Mouse (Mus musculus): Measurements from ENCODE around the gene Tnnc2. TPM values are rescaled to one million over a fixed set of nuclear protein-coding genes. Genes with fewer than 3 reads are reported as not detected.
A peak's percentile ranks its signal among the peaks of the same experiment; 100 is the strongest.

Gene Tnnc2
- polyA plus RNA-seq, 1 experiment from 2014 or later: 377 TPM

GRCm38 (mm10) chr2:164784869-164785420 lies 5.2 kb upstream of the Tnnc2 start:
- 9% methylated on average over 7 of the region's 7 CpGs for WGBS
- ATAC-seq (ENCODE audit: insufficient read depth, low FRiP score): no peak
- no peaks in the 10 kb centered on the region for H3K36me3 ChIP-seq (ENCODE audit: control insufficient read depth, insufficient read depth, low read length)

GRCm38 (mm10) chr2:164783926-164784581 lies 4.3 kb upstream of the Tnnc2 start:
- Histone ChIP-seq H3K36me3 (ENCODE audit: control insufficient read depth, insufficient read depth, low read length) (no peaks in the 10 kb centered on the region), H3K4me1 (ENCODE audit: control insufficient read depth, insufficient read depth, low read length) (peaks cover 19% of the 10 kb centered on the region), H3K9ac (ENCODE audit: low read length) (no peak overlapping the region), H3K4me3 (replicated peaks; ENCODE audit: low read length) (no peak overlapping the region), H3K9me3 (replicated peaks; ENCODE audit: control insufficient read depth, low read length) (no peaks in the 10 kb centered on the region), H3K27me3 (ENCODE audit: control insufficient read depth, insufficient read depth, low read length) (no peaks in the 10 kb centered on the region), H3K27ac (ENCODE audit: low read length) (no peak overlapping the region), H3K4me2 (ENCODE audit: low read depth, low read length) (peak overlapping the region; percentile 89; the same call in 1 of the 2 replicates)
- no peak for ATAC-seq (ENCODE audit: insufficient read depth, low FRiP score)
- WGBS: 69% methylated on average over 7 of the region's 7 CpGs

More at GRCm38 (mm10) chr2:164784869-164785420, 5.2 kb upstream of the Tnnc2 start:
- Histone ChIP-seq H3K9me3 (replicated peaks; ENCODE audit: control insufficient read depth, low read length) (no peaks in the 10 kb centered on the region), H3K4me1 (ENCODE audit: control insufficient read depth, insufficient read depth, low read length) (peaks cover 19% of the 10 kb centered on the region), H3K4me2 (ENCODE audit: low read depth, low read length) (peak overlapping the region; percentile 89), H3K27ac (ENCODE audit: low read length) (peak overlapping the region; percentile 96), H3K4me3 (replicated peaks; ENCODE audit: low read length) (peak overlapping the region; percentile 74), H3K27me3 (ENCODE audit: control insufficient read depth, insufficient read depth, low read length) (no peaks in the 10 kb centered on the region), H3K9ac (ENCODE audit: low read length) (peak overlapping the region; percentile 90)

DNA sequence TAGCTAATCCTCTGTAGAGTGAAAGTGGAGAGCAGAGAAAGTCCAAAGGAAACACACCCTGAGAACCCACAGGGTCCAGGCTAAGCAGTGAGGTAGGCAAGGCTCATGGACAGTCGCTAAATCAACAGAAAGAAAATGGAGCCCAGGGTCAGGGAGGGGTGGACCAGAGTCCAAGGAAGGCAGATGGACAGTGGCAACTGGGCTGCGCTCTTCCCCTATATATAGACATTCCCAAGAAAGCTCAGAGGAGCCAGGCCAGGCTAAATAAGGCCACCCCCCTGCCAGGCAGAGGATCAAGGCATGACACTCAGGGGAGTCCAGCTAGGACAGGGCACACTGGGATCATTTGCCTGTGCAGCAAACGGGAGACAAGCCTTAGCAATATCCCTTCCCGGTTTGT lies 2.1 kb upstream of the Tnnc2 start:
- Histone ChIP-seq H3K36me3 (ENCODE audit: control insufficient read depth, insufficient read depth, low read length) (no peaks in the 10 kb centered on the region), H3K4me1 (ENCODE audit: control insufficient read depth, insufficient read depth, low read length) (peaks cover 10% of the 10 kb centered on the region), H3K27ac (ENCODE audit: low read length) (no peak overlapping the region), H3K4me3 (replicated peaks; ENCODE audit: low read length) (no peak overlapping the region), H3K27me3 (ENCODE audit: control insufficient read depth, insufficient read depth, low read length) (no peaks in the 10 kb centered on the region), H3K9me3 (replicated peaks; ENCODE audit: control insufficient read depth, low read length) (no peaks in the 10 kb centered on the region), H3K4me2 (ENCODE audit: low read depth, low read length) (no peak overlapping the region), H3K9ac (ENCODE audit: low read length) (no peak overlapping the region)
- ATAC-seq (ENCODE audit: insufficient read depth, low FRiP score): no peak
- WGBS: 68% methylated on average over 4 of the region's 4 CpGs

- H3K27ac ChIP-seq (ENCODE audit: low read length): no peak overlapping the region
Measured at GRCm38 (mm10) chr2:164778809-164779208, 958 bp downstream of the Tnnc2 start.

DNA sequence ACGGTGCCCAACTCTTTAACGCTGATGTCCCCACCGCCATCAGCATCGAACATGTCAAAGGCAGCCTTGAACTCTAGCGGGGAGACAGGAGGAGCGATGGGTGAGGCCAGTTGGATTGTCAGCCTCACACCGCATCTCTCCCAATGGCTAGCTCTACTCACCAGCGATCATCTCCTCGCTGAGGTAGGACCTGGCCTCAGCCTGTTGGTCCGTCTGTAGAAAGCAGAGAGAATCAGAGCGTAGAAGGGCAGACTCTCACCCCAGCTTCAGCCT lies 1.8 kb downstream of the Tnnc2 start:
- Histone ChIP-seq H3K4me2 (ENCODE audit: low read depth, low read length) (no peak overlapping the region), H3K27ac (ENCODE audit: low read length) (no peak overlapping the region), H3K36me3 (ENCODE audit: control insufficient read depth, insufficient read depth, low read length) (peaks cover 4% of the 10 kb centered on the region; the same call in 1 of the 2 replicates), H3K9ac (ENCODE audit: low read length) (no peak overlapping the region), H3K9me3 (replicated peaks; ENCODE audit: control insufficient read depth, low read length) (no peaks in the 10 kb centered on the region), H3K27me3 (ENCODE audit: control insufficient read depth, insufficient read depth, low read length) (no peaks in the 10 kb centered on the region), H3K4me1 (ENCODE audit: control insufficient read depth, insufficient read depth, low read length) (peaks cover 6% of the 10 kb centered on the region), H3K4me3 (replicated peaks; ENCODE audit: low read length) (no peak overlapping the region)
- ATAC-seq (ENCODE audit: insufficient read depth, low FRiP score): no peak
- 91% methylated on average over 11 of the region's 11 CpGs for WGBS

More at GRCm38 (mm10) chr2:164778809-164779208, 958 bp downstream of the Tnnc2 start:
- H3K4me1 ChIP-seq (ENCODE audit: control insufficient read depth, insufficient read depth, low read length): no peaks in the 10 kb centered on the region
- WGBS: 74% methylated on average over 7 of the region's 7 CpGs
- no peak overlapping the region for H3K4me3 ChIP-seq (replicated peaks; ENCODE audit: low read length)
- H3K9me3 ChIP-seq (replicated peaks; ENCODE audit: control insufficient read depth, low read length): no peaks in the 10 kb centered on the region
- no peaks in the 10 kb centered on the region for H3K27me3 ChIP-seq (ENCODE audit: control insufficient read depth, insufficient read depth, low read length)
- no peak for ATAC-seq (ENCODE audit: insufficient read depth, low FRiP score)
- H3K4me2 ChIP-seq (ENCODE audit: low read depth, low read length): no peak overlapping the region
- no peak overlapping the region for H3K9ac ChIP-seq (ENCODE audit: low read length)
- no peaks in the 10 kb centered on the region for H3K36me3 ChIP-seq (ENCODE audit: control insufficient read depth, insufficient read depth, low read length)

DNA sequence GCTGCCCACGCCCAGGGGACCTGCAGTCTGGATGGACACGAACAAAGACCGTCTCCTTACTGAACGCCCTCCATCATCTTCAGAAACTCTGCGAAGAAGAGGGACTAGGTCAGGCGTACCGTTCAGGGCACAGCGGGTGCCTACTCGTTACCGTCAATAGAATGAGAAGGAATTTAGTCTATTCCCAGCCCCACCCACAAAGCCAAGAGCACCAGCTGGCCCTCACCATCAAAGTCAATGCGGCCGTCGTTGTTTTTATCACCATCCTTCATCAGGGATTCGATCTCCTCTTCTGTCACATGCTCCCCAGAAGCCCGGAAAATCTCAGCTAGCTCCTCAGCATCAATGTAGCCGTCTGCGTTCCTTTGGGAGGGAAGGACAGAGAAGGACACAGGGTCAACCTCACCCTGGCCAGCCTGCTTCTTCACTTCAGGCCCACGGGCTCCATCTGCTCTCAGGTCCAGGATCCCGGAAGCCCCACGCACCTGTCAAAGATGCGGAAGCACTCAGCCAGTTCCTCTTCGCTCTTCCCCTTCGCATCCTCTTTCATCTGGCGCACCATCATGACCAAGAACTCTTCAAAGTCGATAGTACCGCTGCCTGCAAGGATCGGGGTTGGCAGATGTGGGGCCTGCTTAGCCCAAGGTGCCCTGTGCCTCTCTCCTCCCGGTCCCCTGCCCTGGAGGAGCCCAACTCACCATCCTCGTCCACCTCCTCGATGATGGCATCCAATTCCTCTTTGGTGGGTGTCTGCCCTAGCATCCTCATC lies 2.3 kb downstream of the Tnnc2 start:
- Histone ChIP-seq H3K4me2 (ENCODE audit: low read depth, low read length) (no peak overlapping the region), H3K27me3 (ENCODE audit: control insufficient read depth, insufficient read depth, low read length) (no peaks in the 10 kb centered on the region), H3K9ac (ENCODE audit: low read length) (no peak overlapping the region), H3K36me3 (ENCODE audit: control insufficient read depth, insufficient read depth, low read length) (peaks cover 6% of the 10 kb centered on the region; the same call in 1 of the 2 replicates), H3K27ac (ENCODE audit: low read length) (no peak overlapping the region), H3K9me3 (replicated peaks; ENCODE audit: control insufficient read depth, low read length) (no peaks in the 10 kb centered on the region), H3K4me1 (ENCODE audit: control insufficient read depth, insufficient read depth, low read length) (peaks cover 6% of the 10 kb centered on the region), H3K4me3 (replicated peaks; ENCODE audit: low read length) (no peak overlapping the region)
- WGBS: 77% methylated on average over 30 of the region's 30 CpGs
- ATAC-seq (ENCODE audit: insufficient read depth, low FRiP score): no peak

DNA sequence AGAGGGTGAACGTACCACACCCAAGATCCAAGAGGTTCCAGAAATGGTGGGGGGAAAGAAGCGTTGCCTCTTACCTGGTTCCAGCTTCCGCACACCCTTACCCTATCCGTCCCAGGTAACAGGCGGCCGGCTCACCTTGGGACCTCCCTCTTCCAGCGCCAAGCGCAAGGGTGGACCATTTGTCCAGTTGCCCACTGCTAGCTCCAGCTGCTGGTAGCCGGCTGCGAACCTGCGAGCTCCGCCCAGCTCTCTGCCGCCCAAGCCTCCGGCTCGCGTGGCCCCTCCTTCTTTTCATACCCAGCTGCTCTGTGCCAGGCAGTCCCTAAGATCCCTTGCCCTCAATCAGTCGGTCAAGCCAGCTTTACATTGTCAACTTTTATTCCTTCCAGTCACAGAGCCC lies 3.0 kb downstream of the Tnnc2 start:
- Histone ChIP-seq H3K27me3 (ENCODE audit: control insufficient read depth, insufficient read depth, low read length) (no peaks in the 10 kb centered on the region), H3K9me3 (replicated peaks; ENCODE audit: control insufficient read depth, low read length) (no peaks in the 10 kb centered on the region), H3K4me2 (ENCODE audit: low read depth, low read length) (no peak overlapping the region), H3K9ac (ENCODE audit: low read length) (no peak overlapping the region), H3K27ac (ENCODE audit: low read length) (no peak overlapping the region), H3K4me3 (replicated peaks; ENCODE audit: low read length) (no peak overlapping the region), H3K4me1 (ENCODE audit: control insufficient read depth, insufficient read depth, low read length) (peaks cover 11% of the 10 kb centered on the region), H3K36me3 (ENCODE audit: control insufficient read depth, insufficient read depth, low read length) (peaks cover 6% of the 10 kb centered on the region; the same call in 1 of the 2 replicates)
- WGBS: 50% methylated on average over 17 of the region's 17 CpGs
- ATAC-seq (ENCODE audit: insufficient read depth, low FRiP score): no peak

- Histone ChIP-seq H3K4me1 (ENCODE audit: control insufficient read depth, insufficient read depth, low read length) (peaks cover 18% of the 10 kb centered on the region), H3K9me3 (replicated peaks; ENCODE audit: control insufficient read depth, low read length) (no peaks in the 10 kb centered on the region), H3K4me2 (ENCODE audit: low read depth, low read length) (no peak overlapping the region), H3K27ac (ENCODE audit: low read length) (no peak overlapping the region), H3K27me3 (ENCODE audit: control insufficient read depth, insufficient read depth, low read length) (no peaks in the 10 kb centered on the region), H3K9ac (ENCODE audit: low read length) (no peak overlapping the region), H3K36me3 (ENCODE audit: control insufficient read depth, insufficient read depth, low read length) (peaks cover 6% of the 10 kb centered on the region; the same call in 1 of the 2 replicates), H3K4me3 (replicated peaks; ENCODE audit: low read length) (no peak overlapping the region)
- no peak for ATAC-seq (ENCODE audit: insufficient read depth, low FRiP score)
- WGBS: 75% methylated on average over 6 of the region's 6 CpGs
Measured at GRCm38 (mm10) chr2:164776130-164776529, 3.6 kb downstream of the Tnnc2 start.

DNA sequence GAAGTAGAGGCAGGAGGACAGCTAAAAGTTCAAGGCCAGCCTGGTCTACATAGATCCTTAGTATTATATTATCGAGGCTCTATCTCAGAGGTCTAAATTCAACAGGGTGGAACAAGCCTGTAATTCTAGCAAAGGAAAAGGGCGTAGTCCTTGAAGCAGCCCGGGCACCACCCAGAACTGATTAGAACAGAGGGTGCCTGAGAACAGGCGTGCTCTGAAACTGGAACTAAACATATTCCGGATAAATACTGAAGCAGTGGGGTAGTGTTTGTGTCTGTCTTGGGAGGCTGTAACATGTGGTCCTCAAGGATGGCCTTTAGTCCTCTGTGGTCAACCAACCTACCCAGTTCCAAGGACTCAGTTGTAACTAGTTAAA lies 5.8 kb downstream of the Tnnc2 start:
- H3K4me1 ChIP-seq (ENCODE audit: control insufficient read depth, insufficient read depth, low read length): peaks cover 30% of the 10 kb centered on the region
- WGBS: 59% methylated on average over 5 of the region's 5 CpGs

More for the DNA sequence above, 5.8 kb downstream of the Tnnc2 start:
- H3K9ac ChIP-seq (ENCODE audit: low read length): no peak overlapping the region
- ATAC-seq (ENCODE audit: insufficient read depth, low FRiP score): no peak
- H3K27me3 ChIP-seq (ENCODE audit: control insufficient read depth, insufficient read depth, low read length): no peaks in the 10 kb centered on the region
- no peak overlapping the region for H3K4me2 ChIP-seq (ENCODE audit: low read depth, low read length)
- peaks cover 6% of the 10 kb centered on the region; the same call in 1 of the 2 replicates for H3K36me3 ChIP-seq (ENCODE audit: control insufficient read depth, insufficient read depth, low read length)
- H3K4me3 ChIP-seq (replicated peaks; ENCODE audit: low read length): no peak overlapping the region
- peak overlapping the region; percentile 25 for H3K27ac ChIP-seq (ENCODE audit: low read length)
- H3K9me3 ChIP-seq (replicated peaks; ENCODE audit: control insufficient read depth, low read length): no peaks in the 10 kb centered on the region

Data from stomach, embryonic 16.5 days (tissue).